Mouse (Mus musculus) brain, embryonic 14.5 days (tissue): ENCODE measurements around the gene Sh2d4b. TPM values are rescaled to one million over a fixed set of nuclear protein-coding genes. Genes with fewer than 3 reads are reported as not detected.

Experiments used
- DNase-seq: peaks from one replicate; pipeline ENCODE4 v3.0.0-alpha.2; 2011; ENCODE audit warnings: low read depth
- CTCF ChIP-seq: fragments of 200-500 bp; IDR thresholded peaks from 2 replicates; pipeline ENCODE4 v1.5.1; 2012; ENCODE audit warnings: inconsistent platforms, mild to moderate bottlenecking, moderate library complexity, borderline replicate concordance; ENCODE audit not compliant: insufficient read depth, insufficient read length; ENCODE audit errors: extremely low read depth
- POLR2A ChIP-seq: fragments of 200-500 bp; IDR thresholded peaks from 2 replicates; pipeline ENCODE4 v1.6.1; 2012; ENCODE audit warnings: mild to moderate bottlenecking, inconsistent platforms, borderline replicate concordance; ENCODE audit not compliant: poor library complexity, insufficient read depth, insufficient read length, severe bottlenecking; ENCODE audit errors: extremely low read depth
- polyA plus RNA-seq: library from polyadenylated mRNA; depleted of rRNA; stranded (reverse); fragments of >200 nt; gene quantifications from 2 replicates; pipeline ENCODE4 v1.2.3, GENCODE M21; 2012

The Sh2d4b gene
- polyA plus RNA-seq, 1 experiment, result 4.1 TPM

DNA sequence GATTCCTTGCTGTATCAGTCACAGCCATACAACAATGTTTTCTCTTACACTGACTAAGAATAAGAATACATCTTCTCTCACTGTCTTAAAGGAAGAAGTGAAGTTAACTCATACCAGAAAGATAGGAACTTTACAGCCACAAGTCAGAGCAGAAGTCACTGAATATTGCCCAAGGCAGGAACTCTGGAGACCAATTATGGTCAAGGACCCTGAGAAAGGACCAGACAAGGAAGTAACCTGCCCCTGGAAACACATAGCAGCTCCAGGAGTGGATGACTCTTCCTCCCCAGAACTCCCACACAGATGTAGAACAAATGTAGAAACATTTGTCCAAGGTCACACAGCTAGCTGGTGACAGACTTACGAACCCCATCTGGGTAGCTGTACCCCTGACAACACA lies 28.2 kb upstream of the Sh2d4b start:
- no peak for DNase-seq
- TF ChIP-seq POLR2A, result no peak
- no peak for TF ChIP-seq CTCF

DNA sequence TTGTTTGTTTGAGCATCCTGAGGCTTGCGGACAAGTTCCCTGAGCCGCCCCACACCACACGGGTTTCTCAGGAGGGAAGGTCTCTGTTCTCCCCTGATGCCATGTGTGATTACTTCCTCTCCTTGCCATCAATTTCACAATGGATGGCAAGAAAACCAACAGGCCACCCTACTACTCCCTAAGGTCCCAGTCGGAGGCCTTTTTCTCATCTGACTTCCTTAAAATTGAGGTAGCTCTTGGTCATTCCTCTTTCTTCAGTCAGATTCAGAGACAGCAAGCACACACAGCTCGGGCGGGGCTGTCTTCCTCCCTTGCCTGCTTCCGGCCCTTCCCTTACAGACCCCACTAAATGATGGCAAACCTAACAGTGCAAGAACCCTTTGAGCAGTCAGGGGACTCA lies 26.5 kb upstream of the Sh2d4b start:
- no peak for TF ChIP-seq POLR2A
- no peak for TF ChIP-seq CTCF
- no peak for DNase-seq

DNA sequence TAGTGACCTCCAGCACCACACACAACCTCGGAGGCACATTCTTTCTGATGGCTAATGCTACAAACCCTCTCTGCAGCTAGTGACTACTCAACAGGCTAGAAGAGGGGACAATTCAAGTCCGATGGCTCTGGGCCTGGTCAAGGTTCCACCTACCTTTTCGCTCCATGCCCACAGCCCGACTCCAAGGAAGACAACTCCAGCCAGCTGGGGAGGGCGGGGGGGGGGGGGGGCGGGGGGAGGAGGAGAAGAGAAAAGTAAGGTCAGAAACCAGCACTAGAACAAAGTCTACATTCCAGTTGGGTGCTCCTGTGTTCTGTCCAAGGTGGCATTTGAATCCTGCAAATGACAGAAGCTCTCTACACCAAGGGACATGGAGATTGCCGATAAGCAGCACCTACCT lies 25.4 kb upstream of the Sh2d4b start:
- no peak for TF ChIP-seq CTCF
- no peak for TF ChIP-seq POLR2A
- no peak for DNase-seq

DNA sequence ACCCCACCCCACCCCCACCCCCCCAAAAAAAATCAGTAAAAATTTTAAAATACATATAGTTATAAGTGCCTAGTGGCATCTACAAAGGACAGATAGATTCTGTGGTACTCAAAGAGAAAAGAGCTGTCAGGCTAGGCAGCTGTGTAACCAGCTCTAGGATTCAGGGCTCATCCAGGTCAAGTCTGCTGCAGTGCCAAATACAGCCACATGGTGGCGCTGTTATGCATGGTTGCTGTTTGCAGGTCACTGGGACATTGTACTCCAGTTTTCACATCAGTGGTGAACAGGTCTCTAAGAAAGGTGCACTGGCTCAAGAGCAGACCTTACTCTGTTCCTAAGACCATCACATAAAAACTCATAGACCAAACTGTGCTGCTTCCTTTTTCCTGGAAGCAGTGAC lies 24.6 kb upstream of the Sh2d4b start:
- DNase-seq, result peak; percentile 86
- TF ChIP-seq CTCF (peak; percentile 97), POLR2A (no peak)

DNA sequence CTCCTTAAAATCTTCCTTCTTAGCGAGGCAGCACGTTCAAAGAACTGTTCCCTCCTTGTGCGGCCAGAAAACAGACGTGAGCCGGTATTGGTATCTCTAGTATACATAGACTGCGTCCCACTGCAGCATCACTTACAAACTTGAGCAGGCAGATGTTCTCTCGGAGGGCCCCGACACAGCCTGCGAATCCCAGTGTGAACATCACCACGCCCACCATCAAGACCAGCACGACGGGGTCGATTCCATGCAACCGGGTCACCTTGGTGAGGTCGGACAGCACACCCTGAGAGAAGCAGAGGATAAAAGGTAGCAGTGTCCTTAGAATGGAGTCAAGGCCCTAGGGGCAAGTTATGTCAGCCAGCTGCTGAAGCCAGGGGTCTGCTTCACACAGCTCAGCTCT lies 23.6 kb upstream of the Sh2d4b start:
- TF ChIP-seq CTCF (no peak), POLR2A (no peak)
- DNase-seq, result no peak

DNA sequence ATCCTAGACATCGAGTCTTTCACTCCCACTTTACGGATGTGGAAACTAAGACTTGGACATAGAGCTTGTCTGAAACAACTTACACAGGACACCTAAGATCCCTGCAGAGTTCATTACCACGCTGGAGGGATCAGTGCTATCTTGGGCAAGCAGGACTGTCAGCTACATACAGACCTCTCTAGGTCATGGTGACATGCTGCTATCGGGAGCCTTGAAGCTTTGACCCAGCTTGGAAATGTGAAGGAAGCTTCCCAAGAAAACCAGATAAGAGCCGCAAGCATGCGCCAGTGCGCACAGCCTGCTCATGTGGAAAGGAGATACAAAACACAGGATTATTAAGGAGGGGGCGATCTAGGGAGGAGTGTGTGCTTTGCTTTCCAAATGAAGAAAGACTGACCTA lies 22.8 kb upstream of the Sh2d4b start:
- TF ChIP-seq CTCF (no peak), POLR2A (no peak)
- no peak for DNase-seq

DNA sequence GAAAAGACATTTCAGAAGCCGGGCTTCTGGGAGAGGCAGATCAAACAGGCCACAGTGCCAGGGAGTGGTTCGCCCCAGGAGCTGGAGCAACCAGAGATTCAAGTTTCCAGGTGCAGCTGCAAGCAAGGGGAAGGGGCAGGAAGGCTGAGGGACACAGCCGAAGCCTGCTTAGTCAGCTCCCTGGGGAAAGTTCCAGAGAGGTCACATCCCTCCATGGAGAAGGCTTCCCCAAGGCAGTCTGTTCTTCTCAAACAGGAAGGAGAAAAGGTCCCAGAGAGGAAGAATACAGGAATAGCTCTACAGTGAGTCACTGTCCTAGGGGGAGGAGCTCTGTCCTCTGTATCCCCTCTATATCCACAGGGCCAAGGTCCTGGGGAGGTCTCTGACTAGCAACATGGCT lies 21.6 kb upstream of the Sh2d4b start:
- TF ChIP-seq POLR2A (no peak), CTCF (no peak)
- DNase-seq, result no peak

DNA sequence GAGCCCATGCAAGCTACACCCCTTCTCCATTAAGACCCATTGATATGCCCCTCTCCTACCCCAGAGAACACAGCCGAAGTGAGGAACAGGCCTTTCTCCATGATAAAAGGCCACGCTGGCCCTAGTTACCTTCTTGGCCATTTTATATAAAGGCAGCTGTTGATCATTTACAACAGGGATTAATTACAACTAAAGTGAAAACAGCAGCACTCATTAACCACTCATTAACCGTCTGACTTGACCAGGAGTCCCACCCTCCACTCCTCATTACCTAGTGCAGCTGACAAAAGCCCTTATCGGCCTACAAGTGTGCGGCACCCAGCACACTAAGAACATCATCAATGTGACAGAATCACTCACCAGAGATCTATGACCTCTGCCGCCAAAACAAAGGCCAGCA lies 20.6 kb upstream of the Sh2d4b start:
- no peak for DNase-seq
- TF ChIP-seq POLR2A (no peak), CTCF (no peak)

DNA sequence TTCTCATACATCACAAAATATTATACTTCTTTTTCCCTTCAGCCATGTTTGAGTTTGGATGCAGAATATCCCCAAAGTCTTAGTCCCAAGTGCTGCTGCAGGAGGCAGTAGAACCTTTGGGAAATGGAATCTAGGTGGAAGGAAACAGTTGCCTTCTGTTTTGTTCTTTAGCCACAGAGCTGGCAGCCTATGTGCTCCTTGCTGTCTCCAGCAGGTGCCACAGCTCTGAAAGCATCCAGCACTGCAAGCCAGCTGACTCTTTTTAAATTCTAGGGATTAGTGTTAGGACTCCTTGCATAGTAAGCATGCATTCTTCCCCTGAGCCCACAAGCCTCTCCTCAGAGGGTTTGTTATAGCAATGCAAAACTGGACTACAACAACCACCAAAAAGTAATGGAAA lies 18.5 kb upstream of the Sh2d4b start:
- DNase-seq, result no peak
- TF ChIP-seq CTCF (no peak), POLR2A (no peak)

DNA sequence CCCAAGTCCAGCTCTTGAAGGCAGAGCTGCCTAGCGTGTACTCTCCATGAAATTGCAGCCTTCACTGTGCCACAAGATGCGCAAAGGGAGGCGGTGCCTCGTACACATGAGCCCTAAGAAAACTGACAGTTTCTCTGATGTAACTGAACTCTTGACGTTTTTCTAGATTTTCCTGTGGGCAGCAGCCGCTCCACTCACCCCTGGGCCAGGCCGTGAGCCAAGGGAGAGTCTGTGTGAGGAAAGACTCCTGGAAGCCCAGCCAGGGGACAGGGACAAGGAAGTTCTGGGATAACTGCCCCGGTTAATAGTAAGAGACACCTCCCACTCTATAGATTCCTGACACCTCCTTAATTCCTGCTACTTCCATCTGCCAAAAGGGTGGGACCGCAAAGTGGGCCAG lies 15.7 kb upstream of the Sh2d4b start:
- TF ChIP-seq POLR2A, result no peak
- no peak for TF ChIP-seq CTCF
- no peak for DNase-seq

DNA sequence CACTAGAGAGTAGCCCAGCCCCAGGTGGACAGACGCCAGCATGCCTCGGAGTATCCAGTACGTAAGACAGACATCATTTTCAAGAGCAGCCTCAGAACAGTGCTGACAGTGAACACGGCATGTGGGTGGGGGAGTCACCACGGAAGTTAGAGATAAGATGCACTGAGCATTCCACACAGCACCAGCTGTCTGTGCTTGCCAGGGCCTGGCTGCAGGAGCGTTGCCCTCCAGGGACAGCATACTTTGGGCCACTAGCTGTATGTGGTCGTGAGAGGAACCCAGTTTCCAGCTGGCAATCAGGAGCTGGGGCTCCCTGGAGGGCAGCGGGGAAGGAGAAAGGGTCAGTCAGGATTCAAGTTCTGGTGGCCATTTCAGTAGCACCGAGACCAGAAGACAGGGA lies 13.7 kb upstream of the Sh2d4b start:
- no peak for DNase-seq
- TF ChIP-seq POLR2A (no peak), CTCF (no peak)

DNA sequence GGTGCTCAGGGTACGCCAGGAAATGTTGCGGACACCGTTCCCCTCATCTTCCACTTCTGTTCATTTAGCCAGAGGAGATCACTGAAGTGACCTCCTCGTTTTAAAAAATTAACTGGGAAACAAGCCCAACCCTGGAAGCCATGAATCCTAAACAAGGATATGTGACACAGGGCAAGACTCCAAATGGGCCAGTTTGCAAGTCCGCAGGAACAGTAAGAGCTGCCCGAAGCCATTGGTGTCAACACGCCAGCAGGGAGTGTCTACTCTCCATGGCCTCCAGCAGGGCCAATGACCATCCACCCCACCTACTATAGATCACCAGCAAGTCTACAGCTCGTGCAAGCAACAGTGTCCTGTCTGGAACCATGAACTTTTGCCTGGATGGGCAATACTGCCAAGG lies 12.7 kb upstream of the Sh2d4b start:
- TF ChIP-seq CTCF (no peak), POLR2A (no peak)

DNA sequence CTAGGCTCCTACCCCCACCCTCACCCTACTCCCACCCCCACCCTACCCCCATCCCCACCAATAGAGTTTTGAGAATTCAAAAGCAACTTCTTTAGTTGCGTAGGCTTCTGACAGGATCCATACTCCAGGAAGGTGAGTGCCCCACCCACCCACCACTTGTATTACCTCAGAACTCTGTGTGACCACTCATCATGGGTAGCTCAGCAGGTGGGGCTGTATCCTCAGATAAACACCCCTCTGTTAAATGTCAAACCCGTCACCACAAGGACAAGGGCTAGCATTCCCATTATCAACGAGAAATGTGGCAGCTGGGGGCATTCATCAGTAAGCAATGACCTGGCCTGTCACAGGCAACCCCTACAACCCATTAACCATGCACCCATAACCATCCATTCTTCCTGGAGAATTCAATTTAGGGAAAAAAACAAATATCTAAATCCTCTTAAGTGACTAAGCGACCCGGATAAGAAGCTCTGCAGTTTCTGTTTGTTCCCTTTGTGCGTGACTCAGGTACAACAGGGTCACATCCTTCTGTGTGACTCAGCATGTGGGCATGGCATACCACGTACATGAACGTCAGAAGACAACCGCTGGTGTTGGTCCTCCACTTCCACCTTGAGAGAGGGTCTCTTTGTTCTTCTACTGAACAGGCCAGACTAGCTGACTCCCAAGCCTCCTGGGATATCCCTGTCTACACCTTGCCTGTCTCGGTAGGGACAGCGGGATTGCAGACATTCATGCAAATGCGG lies 9.4 kb upstream of the Sh2d4b start:
- TF ChIP-seq CTCF (no peak), POLR2A (no peak)
- DNase-seq, result no peak

More for the DNA sequence above, 12.7 kb upstream of the Sh2d4b start:
- no peak for DNase-seq

DNA sequence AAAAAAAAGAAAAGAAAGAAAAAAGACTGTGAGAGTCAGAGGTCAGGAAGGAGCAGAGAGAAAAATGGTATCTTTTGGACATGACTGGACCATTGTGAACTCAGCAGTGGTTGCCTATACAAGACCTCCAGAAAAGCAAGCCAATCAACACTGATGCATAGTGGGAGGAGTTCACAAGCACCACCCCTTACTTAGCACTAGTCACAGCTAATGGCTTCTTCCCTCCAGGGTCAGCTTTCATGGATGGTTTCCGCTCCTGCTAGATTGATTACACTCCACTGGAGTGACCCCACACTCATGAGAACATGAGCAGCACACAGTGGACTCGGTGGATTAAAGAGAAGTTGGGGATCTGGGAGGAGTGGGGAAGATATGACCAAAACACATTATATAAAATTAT lies 7.2 kb upstream of the Sh2d4b start:
- DNase-seq, result no peak
- no peak for TF ChIP-seq CTCF
